Mouse (Mus musculus) forebrain, embryonic 16.5 days (tissue): Measurements from ENCODE around the gene Mpo. TPM values are rescaled to one million over a fixed set of nuclear protein-coding genes. Genes with fewer than 3 reads are reported as not detected.

Experiments used
- ATAC-seq: fragments of 200-750 bp; cut with Nextera tagmentation; 2 replicates; pipeline ENCODE4 v1.8.0; 2017; ENCODE audit warnings: mild to moderate bottlenecking, moderate library complexity
- H3K27ac ChIP-seq: fragments of 300-500 bp; sonication (generic); 2 replicates; pipeline ENCODE4 v1.5.1; 2014; ENCODE audit warnings: low read length, control low read depth
- H3K27me3 ChIP-seq: fragments of 300-500 bp; sonication (generic); replicated peaks from 2 replicates; pipeline ENCODE4 v1.6.1; 2014; ENCODE audit warnings: low read length; ENCODE audit not compliant: control insufficient read depth, insufficient read depth
- H3K36me3 ChIP-seq: fragments of 300-500 bp; sonication (generic); 2 replicates; pipeline ENCODE4 v1.6.1; 2014; ENCODE audit not compliant: control insufficient read depth, insufficient read depth
- H3K4me1 ChIP-seq: fragments of 300-500 bp; sonication (generic); replicated peaks from 2 replicates; pipeline ENCODE4 v1.6.1; 2014; ENCODE audit warnings: low read length; ENCODE audit not compliant: control insufficient read depth, insufficient read depth
- H3K4me2 ChIP-seq: fragments of 300-500 bp; sonication (generic); 2 replicates; pipeline ENCODE4 v1.6.1; 2014; ENCODE audit warnings: mild to moderate bottlenecking, low read length, control low read depth
- H3K4me3 ChIP-seq: fragments of 300-500 bp; sonication (generic); replicated peaks from 2 replicates; pipeline ENCODE4 v1.5.1; 2014; ENCODE audit warnings: mild to moderate bottlenecking, low read length, control low read depth
- H3K9ac ChIP-seq: fragments of 300-500 bp; sonication (generic); replicated peaks from 2 replicates; pipeline ENCODE4 v1.6.1; 2014; ENCODE audit warnings: low read depth, low read length, control low read depth
- H3K9me3 ChIP-seq: fragments of 300-500 bp; sonication (generic); 2 replicates; pipeline ENCODE4 v1.6.1; 2016; ENCODE audit warnings: low read length; ENCODE audit not compliant: control insufficient read depth
- WGBS: fragments of 180-500 bp; shearing (Covaris S2); extraction: QIAGEN DNeasy Blood & Tissue Kit; methylation state at CpG from one replicate; pipeline ENCODE4 v1.1.7; 2014; 5-methylcytosine and 5-hydroxymethylcytosine counted together
- polyA plus RNA-seq: library from polyadenylated mRNA; unstranded; fragments of >200 nt; fragmentation: Nextera tagmentation; extraction: Ambion mirVana; gene quantifications from 2 replicates; pipeline ENCODE4 v1.2.1, GENCODE M21; 2015

Mpo gene
- polyA plus RNA-seq, 1 experiment from 2014 or later: 0.29 TPM

- peaks cover 10% of the 10 kb centered on the region; the same call in 1 of the 2 replicates for H3K36me3 ChIP-seq
- no peak overlapping the region for H3K27ac ChIP-seq
- H3K4me3 ChIP-seq: peak overlapping the region; percentile 36
- ATAC-seq: peak; percentile 8; the same call in 1 of the 2 replicates
- WGBS: 38% methylated on average over 12 of the region's 12 CpGs
- peaks cover 10% of the 10 kb centered on the region for H3K4me1 ChIP-seq
- peak overlapping the region; percentile 62 for H3K4me2 ChIP-seq
- no peak overlapping the region for H3K9ac ChIP-seq
- H3K9me3 ChIP-seq: no peaks in the 10 kb centered on the region
- no peaks in the 10 kb centered on the region for H3K27me3 ChIP-seq
Observed at GRCm38 (mm10) chr11:87778915-87779314, 14.5 kb upstream of the Mpo start.

DNA sequence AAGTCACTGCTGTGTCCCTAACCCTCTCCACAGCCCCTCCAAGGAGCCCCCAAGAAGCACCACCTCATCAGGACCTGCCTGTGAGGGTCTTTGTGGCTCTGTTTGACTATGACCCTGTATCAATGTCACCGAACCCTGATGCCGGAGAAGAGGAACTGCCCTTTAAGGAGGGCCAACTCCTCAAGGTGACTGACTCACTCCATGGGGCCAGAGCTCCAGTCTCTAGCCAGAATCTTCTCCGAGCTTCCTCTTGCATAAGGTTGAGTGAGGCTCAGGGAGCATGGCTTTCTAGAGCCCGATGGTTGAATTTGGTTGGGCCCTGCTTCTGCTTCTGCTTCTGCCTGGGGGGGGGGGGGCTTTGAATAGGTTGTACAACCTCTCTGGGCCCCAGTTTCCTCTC lies 14.0 kb upstream of the Mpo start:
- no peak overlapping the region for H3K4me3 ChIP-seq
- H3K9ac ChIP-seq: no peak overlapping the region
- H3K27me3 ChIP-seq: no peaks in the 10 kb centered on the region
- H3K4me2 ChIP-seq: no peak overlapping the region
- 91% methylated on average over 4 of the region's 4 CpGs for WGBS
- no peak overlapping the region for H3K27ac ChIP-seq
- ATAC-seq: no peak
- H3K36me3 ChIP-seq: peaks cover 10% of the 10 kb centered on the region; the same call in 1 of the 2 replicates
- peaks cover 10% of the 10 kb centered on the region for H3K4me1 ChIP-seq
- H3K9me3 ChIP-seq: no peaks in the 10 kb centered on the region

DNA sequence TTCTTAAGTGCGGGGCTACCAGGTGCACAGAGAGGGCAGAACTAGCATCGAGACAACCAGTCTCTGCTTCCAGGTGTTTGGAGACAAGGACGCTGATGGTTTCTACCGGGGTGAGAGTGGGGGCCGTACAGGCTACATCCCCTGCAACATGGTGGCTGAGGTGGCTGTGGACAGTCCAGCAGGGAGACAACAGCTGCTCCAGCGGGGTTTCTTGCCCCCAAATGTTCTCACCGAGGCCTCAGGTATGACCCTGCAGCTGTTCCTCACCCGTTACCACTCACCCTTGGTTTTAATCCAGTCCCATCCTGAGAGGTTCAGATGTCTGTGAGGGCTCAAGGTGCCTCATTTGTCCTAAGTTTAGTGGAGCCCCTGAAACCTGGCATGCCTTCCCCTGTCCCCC lies 13.3 kb upstream of the Mpo start:
- H3K27ac ChIP-seq: no peak overlapping the region
- no peak for ATAC-seq
- no peak overlapping the region for H3K4me3 ChIP-seq
- H3K9ac ChIP-seq: no peak overlapping the region
- no peaks in the 10 kb centered on the region for H3K9me3 ChIP-seq
- peaks cover 6% of the 10 kb centered on the region; the same call in 1 of the 2 replicates for H3K36me3 ChIP-seq
- peaks cover 10% of the 10 kb centered on the region for H3K4me1 ChIP-seq
- H3K4me2 ChIP-seq: no peak overlapping the region
- H3K27me3 ChIP-seq: no peaks in the 10 kb centered on the region
- WGBS: 82% methylated on average over 8 of the region's 8 CpGs

- H3K9ac ChIP-seq: no peak overlapping the region
- H3K4me2 ChIP-seq: no peak overlapping the region
- H3K27ac ChIP-seq: no peak overlapping the region
- no peaks in the 10 kb centered on the region for H3K9me3 ChIP-seq
- H3K4me1 ChIP-seq: no peaks in the 10 kb centered on the region
- 89% methylated on average over 6 of the region's 6 CpGs for WGBS
- H3K4me3 ChIP-seq: no peak overlapping the region
- H3K27me3 ChIP-seq: no peaks in the 10 kb centered on the region
- ATAC-seq: no peak
- no peaks in the 10 kb centered on the region for H3K36me3 ChIP-seq
Observed at GRCm38 (mm10) chr11:87790088-87790487, 3.3 kb upstream of the Mpo start.

DNA sequence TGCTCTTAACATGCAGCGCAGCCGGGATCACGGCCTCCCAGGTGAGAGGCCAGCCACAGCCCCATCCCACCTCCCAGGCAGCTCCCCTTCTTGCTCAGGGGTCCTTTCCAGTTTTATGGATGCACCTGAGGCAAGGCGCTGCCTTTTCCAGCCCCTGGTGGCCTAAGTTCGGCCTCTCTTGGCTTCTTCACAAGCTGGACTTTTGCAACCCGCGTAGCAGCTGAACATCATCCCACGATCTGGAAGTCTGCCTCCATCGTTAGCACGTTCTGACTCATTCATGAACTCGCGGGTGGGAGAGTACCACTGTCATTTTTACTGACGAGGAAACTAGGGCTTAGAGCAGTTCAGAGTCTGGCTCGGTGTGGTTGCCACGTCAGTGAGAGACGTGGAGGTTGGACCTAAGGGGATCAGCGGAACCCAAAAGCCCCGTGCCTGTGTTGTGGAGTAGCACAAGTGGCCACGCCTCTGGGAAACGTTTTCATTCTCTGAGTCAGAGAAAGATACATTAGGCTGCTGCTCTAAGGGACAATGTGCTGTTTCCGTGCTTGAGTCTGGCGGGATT lies 8.4 kb downstream of the Mpo start:
- 70% methylated on average over 22 of the region's 22 CpGs for WGBS
- Histone ChIP-seq H3K4me3 (no peak overlapping the region), H3K4me1 (no peaks in the 10 kb centered on the region), H3K4me2 (no peak overlapping the region), H3K9me3 (no peaks in the 10 kb centered on the region), H3K27ac (no peak overlapping the region), H3K9ac (no peak overlapping the region), H3K27me3 (no peaks in the 10 kb centered on the region), H3K36me3 (no peaks in the 10 kb centered on the region)
- no peak for ATAC-seq

DNA sequence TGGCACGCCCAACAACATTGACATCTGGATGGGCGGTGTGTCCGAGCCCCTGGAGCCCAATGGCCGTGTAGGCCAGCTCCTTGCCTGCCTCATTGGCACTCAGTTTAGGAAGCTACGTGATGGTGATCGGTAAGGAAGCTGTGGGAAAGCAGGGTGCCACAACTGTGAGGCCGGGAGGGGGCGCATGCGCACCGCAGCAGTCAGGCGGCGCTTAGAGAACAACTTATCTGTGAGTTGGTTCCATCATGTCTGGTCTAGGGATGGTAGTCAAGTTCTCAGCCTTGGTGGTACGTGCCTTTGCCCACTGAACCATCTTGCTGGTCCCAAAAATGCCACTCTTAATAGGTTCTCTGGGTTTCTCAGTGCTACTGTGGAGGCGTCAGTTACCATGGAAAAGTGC lies 9.2 kb downstream of the Mpo start:
- Histone ChIP-seq H3K36me3 (no peaks in the 10 kb centered on the region), H3K9ac (no peak overlapping the region), H3K9me3 (no peaks in the 10 kb centered on the region), H3K27me3 (no peaks in the 10 kb centered on the region), H3K4me2 (no peak overlapping the region), H3K4me1 (no peaks in the 10 kb centered on the region), H3K27ac (no peak overlapping the region), H3K4me3 (no peak overlapping the region)
- 43% methylated on average over 14 of the region's 14 CpGs for WGBS
- ATAC-seq: no peak

GRCm38 (mm10) chr11:87805448-87805847 lies 12.1 kb downstream of the Mpo start:
- H3K9ac ChIP-seq: no peak overlapping the region
- no peak overlapping the region for H3K4me3 ChIP-seq
- H3K27ac ChIP-seq: no peak overlapping the region
- no peaks in the 10 kb centered on the region for H3K4me1 ChIP-seq
- no peaks in the 10 kb centered on the region for H3K27me3 ChIP-seq
- no peaks in the 10 kb centered on the region for H3K36me3 ChIP-seq
- ATAC-seq: no peak
- H3K4me2 ChIP-seq: no peak overlapping the region
- WGBS: 67% methylated on average over 1 of the region's 1 CpGs
- H3K9me3 ChIP-seq: no peaks in the 10 kb centered on the region

- H3K4me2 ChIP-seq: no peak overlapping the region
- H3K27me3 ChIP-seq: no peaks in the 10 kb centered on the region
- no peak for ATAC-seq
- no peak overlapping the region for H3K27ac ChIP-seq
- no peaks in the 10 kb centered on the region for H3K9me3 ChIP-seq
- no peak overlapping the region for H3K4me3 ChIP-seq
- no peak overlapping the region for H3K9ac ChIP-seq
- no peaks in the 10 kb centered on the region for H3K36me3 ChIP-seq
- no peaks in the 10 kb centered on the region for H3K4me1 ChIP-seq
- WGBS: 90% methylated on average over 6 of the region's 6 CpGs
Observed at GRCm38 (mm10) chr11:87807433-87807832, 14.1 kb downstream of the Mpo start.

GRCm38 (mm10) chr11:87808236-87808635 lies 14.9 kb downstream of the Mpo start:
- no peak for ATAC-seq
- 85% methylated on average over 7 of the region's 7 CpGs for WGBS

DNA sequence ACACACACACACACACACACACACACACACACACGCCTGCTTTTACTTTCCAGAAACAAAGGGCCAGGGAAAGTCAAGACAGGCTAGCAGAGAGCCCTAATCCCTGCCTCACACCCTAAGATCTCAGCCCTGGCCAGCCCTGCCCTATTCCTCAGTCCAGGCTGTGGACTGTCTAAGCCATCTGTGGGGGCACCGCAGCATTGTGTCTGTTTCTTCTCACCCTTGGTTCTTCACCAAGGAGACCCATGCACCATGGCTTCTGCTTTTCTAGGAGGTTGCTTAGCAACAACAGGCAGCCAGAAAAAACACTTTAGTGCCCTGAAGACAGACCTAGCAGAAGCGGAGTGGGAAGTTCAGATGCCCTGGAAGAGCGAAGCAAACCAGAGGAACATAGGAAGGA lies 18.0 kb downstream of the Mpo start:
- no peak overlapping the region for H3K9ac ChIP-seq
- H3K4me2 ChIP-seq: no peak overlapping the region
- no peaks in the 10 kb centered on the region for H3K36me3 ChIP-seq
- no peak overlapping the region for H3K4me3 ChIP-seq
- H3K27me3 ChIP-seq: no peaks in the 10 kb centered on the region
- no peak overlapping the region for H3K27ac ChIP-seq
- WGBS: 63% methylated on average over 3 of the region's 4 CpGs
- ATAC-seq: no peak; the same call in 1 of the 2 replicates
- H3K4me1 ChIP-seq: no peaks in the 10 kb centered on the region
- no peaks in the 10 kb centered on the region for H3K9me3 ChIP-seq

More at GRCm38 (mm10) chr11:87808236-87808635, 14.9 kb downstream of the Mpo start:
- Histone ChIP-seq H3K36me3 (no peaks in the 10 kb centered on the region), H3K4me3 (no peak overlapping the region), H3K27me3 (no peaks in the 10 kb centered on the region), H3K4me1 (no peaks in the 10 kb centered on the region), H3K9ac (no peak overlapping the region), H3K4me2 (no peak overlapping the region), H3K27ac (no peak overlapping the region), H3K9me3 (no peaks in the 10 kb centered on the region)
